Mouse (Mus musculus) liver, postnatal 0 days (tissue): ENCODE data around the gene Nub1.

Experiments
- CTCF ChIP-seq: sonication (generic); IDR thresholded peaks from 2 replicates; pipeline ENCODE4 v1.5.1; 2016; ENCODE audit warnings: antibody characterized with exemption, low read depth
- EP300 ChIP-seq: IDR thresholded peaks from 2 replicates; pipeline ENCODE4 v1.6.1; 2016; ENCODE audit warnings: antibody characterized with exemption, low read depth, mild to moderate bottlenecking

DNA sequence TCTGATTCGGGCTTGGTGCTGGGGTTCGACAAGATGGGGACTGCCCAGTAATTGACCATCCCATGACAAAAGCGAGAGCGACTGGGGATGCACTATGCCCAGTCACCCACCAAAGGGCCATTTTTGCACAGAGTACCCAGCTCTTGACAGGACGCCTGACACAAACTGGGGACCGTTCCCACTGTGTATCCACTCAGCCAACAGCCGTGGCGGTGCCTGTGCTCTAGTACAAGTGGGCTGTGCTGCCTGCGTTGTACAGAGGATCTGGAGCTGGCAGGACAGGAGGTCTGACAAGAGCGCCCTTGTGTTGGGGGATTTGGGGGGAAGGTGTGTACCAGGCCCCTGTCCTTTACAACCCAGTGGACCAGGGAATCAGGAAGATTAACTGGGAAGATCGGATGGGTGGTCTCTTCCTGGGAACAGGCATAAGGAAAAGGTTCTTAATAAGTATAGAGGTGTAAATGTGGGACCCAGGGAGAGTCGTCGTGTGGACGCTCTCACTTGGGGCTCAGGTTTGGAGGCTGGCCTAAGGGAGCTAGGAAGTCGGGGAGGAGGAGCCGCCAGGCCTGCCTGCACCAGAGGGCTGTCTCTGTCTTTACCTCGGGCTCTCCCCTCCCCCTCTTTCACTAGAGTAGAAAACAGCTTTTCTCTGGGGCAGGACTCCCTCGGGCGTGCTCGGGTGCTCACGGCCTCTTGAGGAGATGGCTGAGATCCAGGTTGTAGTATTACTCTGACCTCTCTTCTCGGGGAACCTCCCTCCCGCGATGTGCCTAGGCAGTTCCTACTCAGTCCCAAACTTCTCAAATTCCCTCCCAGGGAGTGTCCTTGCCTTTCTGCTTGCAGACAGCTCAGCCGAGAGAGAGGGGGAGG is 66.2 kb downstream of the Nub1 start:
- no peak for TF ChIP-seq CTCF
- TF ChIP-seq EP300, result no peak
